Mouse (Mus musculus): Measurements from ENCODE around the gene Rbmxl2. TPM values are rescaled to one million over a fixed set of nuclear protein-coding genes. Genes with fewer than 3 reads are reported as not detected.

Gene Rbmxl2
- total RNA-seq (2014; rRNA removed; ENCODE audit: low replicate concordance) = not detected in 2 replicates
- polyA plus RNA-seq (2015; fragmentation: Nextera tagmentation; extraction: Ambion mirVana) = not detected in 2 replicates

DNA sequence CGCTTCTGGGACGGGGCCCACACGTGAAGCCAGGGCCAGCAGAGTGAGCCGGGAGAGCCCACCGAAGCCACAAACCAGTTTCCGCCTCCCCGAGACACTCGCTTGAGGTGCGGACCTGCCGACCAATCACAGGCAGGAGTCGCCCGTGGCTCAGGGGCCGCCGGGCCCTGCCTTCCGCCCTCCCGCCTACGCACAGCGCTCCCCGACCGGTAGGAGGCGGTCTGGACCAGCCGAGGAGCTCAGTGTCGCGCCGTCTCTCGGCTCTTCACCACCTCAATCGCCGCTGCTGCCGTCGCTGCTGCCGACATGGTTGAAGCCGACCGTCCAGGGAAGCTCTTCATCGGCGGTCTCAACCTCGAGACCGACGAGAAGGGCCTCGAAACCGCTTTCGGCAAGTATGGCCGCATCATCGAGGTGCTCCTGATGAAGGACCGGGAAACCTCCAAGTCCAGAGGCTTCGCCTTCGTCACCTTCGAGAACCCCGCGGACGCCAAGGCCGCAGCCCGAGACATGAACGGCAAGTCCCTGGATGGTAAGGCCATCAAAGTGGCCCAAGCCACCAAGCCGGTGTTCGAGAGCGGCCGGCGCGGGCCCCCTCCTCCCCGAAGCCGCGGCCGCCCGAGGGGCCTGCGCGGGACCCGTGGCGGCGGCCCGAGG lies at the start of gene Rbmxl2:
Rbmxl2 (plus strand) TSS at position 242 of the 657 bp plus-strand sequence.
- no peak for DNase-seq (ENCODE audit: low spot score)
- Histone ChIP-seq H3K36me3 (replicated peaks; ENCODE audit: control insufficient read depth, insufficient read depth, low read length) (no peaks in the 10 kb centered on the region), H3K4me1 (ENCODE audit: control insufficient read depth, insufficient read depth) (no peaks in the 10 kb centered on the region), H3K9ac (replicated peaks; ENCODE audit: low read depth, low read length) (no peak within 1 kb of the TSS), H3K4me2 (ENCODE audit: low read depth, low read length) (no peak within 1 kb of the TSS), H3K27me3 (ENCODE audit: control insufficient read depth, insufficient read depth, low read length) (peaks cover 37% of the 10 kb centered on the region), H3K9me3 (replicated peaks; ENCODE audit: control insufficient read depth, low read length) (peaks cover 17% of the 10 kb centered on the region), H3K27ac (ENCODE audit: low read depth) (no peak within 1 kb of the TSS), H3K4me3 (ENCODE audit: low read depth, low read length) (peak within 1 kb of the TSS; percentile 16; the same call in 1 of the 2 replicates)
- no peak; the same call in 1 of the 2 replicates for ATAC-seq (ENCODE audit: insufficient read depth, low read depth)
- no peak for TF ChIP-seq CTCF (IDR thresholded peaks at IDR 0.05; ENCODE audit: low read depth)
- WGBS = 31% methylated on average over 59 of the region's 70 CpGs

DNA sequence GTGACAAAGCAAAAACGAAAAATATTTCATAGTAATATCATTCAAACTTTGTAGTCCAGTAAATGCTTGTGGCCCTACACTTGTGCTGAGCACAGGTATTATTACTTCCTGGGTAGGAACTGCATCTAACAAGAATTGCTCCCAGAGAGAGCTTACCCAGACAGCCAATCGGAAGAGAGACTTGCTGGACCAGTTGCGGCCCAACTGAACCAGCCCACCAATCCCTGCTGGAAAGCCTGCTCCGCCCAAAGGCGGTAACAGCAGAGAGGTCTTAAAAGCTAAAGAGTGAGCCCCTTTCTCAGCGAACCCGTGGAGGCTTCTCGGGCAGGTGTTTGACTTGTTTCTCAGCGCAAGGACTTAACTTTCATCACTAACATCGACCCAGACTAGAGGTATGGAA lies 42.6 kb upstream of the Rbmxl2 start, which contains the start of gene Nlrp14:
Nlrp14 (plus strand) TSS at position 301 of the 400 bp plus-strand sequence.
- WGBS = 68% methylated on average over 10 of the region's 10 CpGs

DNA sequence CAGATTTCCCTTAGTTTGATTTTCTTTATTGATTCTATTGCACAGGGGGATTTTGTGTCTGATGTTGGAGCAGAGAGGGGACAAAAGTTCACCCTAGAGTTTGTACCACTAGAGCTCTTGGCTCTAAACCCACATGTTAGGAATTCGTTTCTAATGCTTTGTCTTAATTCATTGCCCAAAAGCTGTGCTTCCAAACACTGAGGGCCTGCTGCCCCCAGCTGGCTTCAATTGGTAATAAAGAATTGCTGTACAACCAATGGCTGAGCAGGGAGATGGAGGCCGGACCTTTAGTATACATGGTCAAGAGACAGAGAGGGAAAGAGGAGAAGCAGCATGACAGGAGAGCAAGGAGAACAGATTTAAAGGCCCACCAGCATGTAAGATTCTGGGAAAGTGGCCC lies 28.8 kb upstream of the Rbmxl2 start:
- H3K4me3 ChIP-seq (ENCODE audit: low read depth, low read length) = no peak overlapping the region
- no peaks in the 10 kb centered on the region for H3K9me3 ChIP-seq (replicated peaks; ENCODE audit: control insufficient read depth, low read length)
- H3K27me3 ChIP-seq (ENCODE audit: control insufficient read depth, insufficient read depth, low read length) = no peaks in the 10 kb centered on the region
- H3K4me2 ChIP-seq (ENCODE audit: low read depth, low read length) = no peak overlapping the region
- no peaks in the 10 kb centered on the region for H3K4me1 ChIP-seq (ENCODE audit: control insufficient read depth, insufficient read depth)
- DNase-seq (ENCODE audit: low spot score) (no peak), ATAC-seq (ENCODE audit: insufficient read depth, low read depth) (no peak)
- no peak overlapping the region for H3K9ac ChIP-seq (replicated peaks; ENCODE audit: low read depth, low read length)
- no peak overlapping the region for H3K27ac ChIP-seq (ENCODE audit: low read depth)
- WGBS = 30% methylated on average over 2 of the region's 2 CpGs
- no peak for TF ChIP-seq CTCF (IDR thresholded peaks at IDR 0.05; ENCODE audit: low read depth)
- TF ChIP-seq EP300 (IDR thresholded peaks at IDR 0.05; ENCODE audit: low read depth) = no peak
- H3K36me3 ChIP-seq (replicated peaks; ENCODE audit: control insufficient read depth, insufficient read depth, low read length) = no peaks in the 10 kb centered on the region

More for the DNA sequence above, 42.6 kb upstream of the Rbmxl2 start, which contains the start of gene Nlrp14:
- no peaks in the 10 kb centered on the region for H3K4me1 ChIP-seq (ENCODE audit: control insufficient read depth, insufficient read depth)
- no peak within 1 kb of the TSS for H3K27ac ChIP-seq (ENCODE audit: low read depth)
- no peak for ATAC-seq (ENCODE audit: insufficient read depth, low read depth)
- H3K9ac ChIP-seq (replicated peaks; ENCODE audit: low read depth, low read length) = no peak within 1 kb of the TSS
- H3K36me3 ChIP-seq (replicated peaks; ENCODE audit: control insufficient read depth, insufficient read depth, low read length) = no peaks in the 10 kb centered on the region
- no peak within 1 kb of the TSS for H3K4me3 ChIP-seq (ENCODE audit: low read depth, low read length)
- H3K27me3 ChIP-seq (ENCODE audit: control insufficient read depth, insufficient read depth, low read length) = no peaks in the 10 kb centered on the region
- no peaks in the 10 kb centered on the region; the same call in 1 of the 2 replicates for H3K9me3 ChIP-seq (replicated peaks; ENCODE audit: control insufficient read depth, low read length)
- no peak within 1 kb of the TSS for H3K4me2 ChIP-seq (ENCODE audit: low read depth, low read length)
- TF ChIP-seq CTCF (IDR thresholded peaks at IDR 0.05; ENCODE audit: low read depth) = no peak
- TF ChIP-seq EP300 (IDR thresholded peaks at IDR 0.05; ENCODE audit: low read depth) = no peak
- DNase-seq (ENCODE audit: low spot score) = no peak

DNA sequence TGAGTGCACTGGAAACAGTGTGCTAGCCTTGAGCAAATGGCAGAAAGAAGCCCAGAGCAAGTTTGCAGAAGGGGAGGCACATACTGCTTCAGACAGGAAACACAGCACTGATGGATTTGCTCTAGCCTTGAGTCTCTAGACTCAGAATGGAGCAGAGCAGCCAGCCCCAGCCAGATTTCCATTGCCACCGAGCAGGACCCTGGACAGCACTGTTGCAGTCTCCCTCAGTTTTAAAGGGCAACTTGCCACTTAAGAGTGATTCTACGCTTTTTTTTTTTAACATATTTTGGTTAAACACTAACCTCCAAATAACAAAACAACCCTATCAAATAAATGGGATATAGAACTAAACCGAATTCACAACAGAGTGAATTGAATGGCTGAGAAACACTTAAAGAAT lies 7.4 kb upstream of the Rbmxl2 start:
- TF ChIP-seq CTCF (IDR thresholded peaks at IDR 0.05; ENCODE audit: low read depth) (no peak), EP300 (IDR thresholded peaks at IDR 0.05; ENCODE audit: low read depth) (no peak)
- no peak for ATAC-seq (ENCODE audit: insufficient read depth, low read depth)
- 15% methylated on average over 3 of the region's 3 CpGs for WGBS

DNA sequence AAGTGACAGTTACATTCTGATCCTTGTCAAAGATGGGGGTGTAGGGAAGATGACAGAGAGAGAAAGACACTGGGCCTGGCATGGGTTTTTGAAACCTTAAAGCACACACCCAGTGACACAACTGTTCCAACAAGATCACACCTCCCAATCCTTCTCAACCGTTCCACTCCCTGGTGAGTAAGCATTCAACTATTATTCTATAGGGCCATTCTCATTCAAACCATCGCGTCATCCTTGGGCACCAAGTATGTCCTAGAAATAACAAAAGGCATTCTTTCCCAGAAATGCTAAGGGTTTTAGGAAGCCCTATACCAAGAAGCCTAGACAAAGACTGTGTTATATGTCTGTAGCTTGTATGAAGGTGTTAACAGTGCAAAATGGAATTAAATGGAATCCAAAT lies 1.4 kb upstream of the Rbmxl2 start:
- H3K36me3 ChIP-seq (replicated peaks; ENCODE audit: control insufficient read depth, insufficient read depth, low read length) = no peaks in the 10 kb centered on the region
- 79% methylated on average over 3 of the region's 3 CpGs for WGBS
- peaks cover 17% of the 10 kb centered on the region for H3K9me3 ChIP-seq (replicated peaks; ENCODE audit: control insufficient read depth, low read length)
- no peak overlapping the region for H3K27ac ChIP-seq (ENCODE audit: low read depth)
- DNase-seq (ENCODE audit: low spot score) (no peak), ATAC-seq (ENCODE audit: insufficient read depth, low read depth) (no peak)
- no peak for TF ChIP-seq CTCF (IDR thresholded peaks at IDR 0.05; ENCODE audit: low read depth)
- no peak for TF ChIP-seq EP300 (IDR thresholded peaks at IDR 0.05; ENCODE audit: low read depth)
- no peak overlapping the region for H3K4me3 ChIP-seq (ENCODE audit: low read depth, low read length)
- no peaks in the 10 kb centered on the region for H3K4me1 ChIP-seq (ENCODE audit: control insufficient read depth, insufficient read depth)
- H3K4me2 ChIP-seq (ENCODE audit: low read depth, low read length) = no peak overlapping the region
- H3K9ac ChIP-seq (replicated peaks; ENCODE audit: low read depth, low read length) = no peak overlapping the region
- peaks cover 37% of the 10 kb centered on the region for H3K27me3 ChIP-seq (ENCODE audit: control insufficient read depth, insufficient read depth, low read length)

More for the DNA sequence above, 7.4 kb upstream of the Rbmxl2 start:
- H3K27me3 ChIP-seq (ENCODE audit: control insufficient read depth, insufficient read depth, low read length) = no peaks in the 10 kb centered on the region
- no peaks in the 10 kb centered on the region for H3K9me3 ChIP-seq (replicated peaks; ENCODE audit: control insufficient read depth, low read length)
- DNase-seq (ENCODE audit: low spot score) = no peak
- H3K36me3 ChIP-seq (replicated peaks; ENCODE audit: control insufficient read depth, insufficient read depth, low read length) = no peaks in the 10 kb centered on the region
- H3K4me2 ChIP-seq (ENCODE audit: low read depth, low read length) = no peak overlapping the region
- H3K9ac ChIP-seq (replicated peaks; ENCODE audit: low read depth, low read length) = no peak overlapping the region
- no peak overlapping the region for H3K27ac ChIP-seq (ENCODE audit: low read depth)
- no peak overlapping the region for H3K4me3 ChIP-seq (ENCODE audit: low read depth, low read length)
- H3K4me1 ChIP-seq (ENCODE audit: control insufficient read depth, insufficient read depth) = no peaks in the 10 kb centered on the region
